Mouse (Mus musculus) cerebellum, postnatal 25 days (tissue): ENCODE results near the gene Anks1.

ENCODE experiments used
- DNase-seq, 2 experiments: peaks; one replicate each; pipeline ENCODE4 v3.0.0; 2021; ENCODE audit warnings: mixed read lengths in 2 of 2

Gene Anks1

GRCm38 (mm10) chr17:28060681-28061080 is 151.6 kb downstream of the Anks1 start:
- DNase-seq = no peak

- peak; percentile 59 to 70 for DNase-seq
These were observed 152.4 kb downstream of the Anks1 start for GRCm38 (mm10) chr17:28061472-28061871.

- DNase-seq = peak; percentile 61 to 63
These were observed 153.6 kb downstream of the Anks1 start for GRCm38 (mm10) chr17:28062710-28063109.

- no peak for DNase-seq
These were observed 154.1 kb downstream of the Anks1 start for GRCm38 (mm10) chr17:28063163-28063562.

- no peak for DNase-seq
These were observed 158.2 kb downstream of the Anks1 start for GRCm38 (mm10) chr17:28067303-28067702.

- DNase-seq = no peak
These were observed 160.3 kb downstream of the Anks1 start for GRCm38 (mm10) chr17:28069446-28069845.

- peak; percentile 25 to 51 for DNase-seq
These were observed 161.2 kb downstream of the Anks1 start for GRCm38 (mm10) chr17:28070256-28070655.

- no peak for DNase-seq
These were observed 163.6 kb downstream of the Anks1 start for GRCm38 (mm10) chr17:28072730-28073129.

GRCm38 (mm10) chr17:28074486-28074885 is 165.4 kb downstream of the Anks1 start:
- DNase-seq = no peak

GRCm38 (mm10) chr17:28078028-28078427 is 168.9 kb downstream of the Anks1 start:
- no peak for DNase-seq

GRCm38 (mm10) chr17:28079618-28080017 is 170.5 kb downstream of the Anks1 start:
- DNase-seq = peak; percentile 89 to 94

GRCm38 (mm10) chr17:28080045-28080816 is 171.1 kb downstream of the Anks1 start, which contains the start of gene Tcp11:
Tcp11 (minus strand) TSS chr17:28080639.
- peak in 1 of 2 experiments; percentile 38 for DNase-seq

- no peak for DNase-seq
These were observed 171.7 kb downstream of the Anks1 start for GRCm38 (mm10) chr17:28080817-28081165.

GRCm38 (mm10) chr17:28081385-28081784 is 172.3 kb downstream of the Anks1 start:
- DNase-seq = peak; percentile 46 to 62

GRCm38 (mm10) chr17:28081856-28082255 is 172.8 kb downstream of the Anks1 start:
- DNase-seq = no peak

- no peak for DNase-seq
These were observed 173.8 kb downstream of the Anks1 start for GRCm38 (mm10) chr17:28082863-28083262.

GRCm38 (mm10) chr17:28084395-28084905 is 175.3 kb downstream of the Anks1 start:
- DNase-seq = no peak

GRCm38 (mm10) chr17:28084964-28085363 is 175.9 kb downstream of the Anks1 start:
- peak; percentile 90 to 95 for DNase-seq

GRCm38 (mm10) chr17:28087430-28087829 is 178.3 kb downstream of the Anks1 start:
- no peak for DNase-seq

- no peak for DNase-seq
These were observed 179.6 kb downstream of the Anks1 start for GRCm38 (mm10) chr17:28088718-28089117.

GRCm38 (mm10) chr17:28092297-28092696 is 183.2 kb downstream of the Anks1 start:
- no peak for DNase-seq

- DNase-seq = no peak
These were observed 184.7 kb downstream of the Anks1 start for GRCm38 (mm10) chr17:28093837-28094236.

- no peak for DNase-seq
These were observed 187.3 kb downstream of the Anks1 start for GRCm38 (mm10) chr17:28096418-28096817.

- no peak for DNase-seq
These were observed 188.2 kb downstream of the Anks1 start for GRCm38 (mm10) chr17:28097308-28097707.

- DNase-seq = no peak
These were observed 190.0 kb downstream of the Anks1 start for GRCm38 (mm10) chr17:28099086-28099485.
